Mouse (Mus musculus): ENCODE measurements around the gene March9.

Gene March9

DNA sequence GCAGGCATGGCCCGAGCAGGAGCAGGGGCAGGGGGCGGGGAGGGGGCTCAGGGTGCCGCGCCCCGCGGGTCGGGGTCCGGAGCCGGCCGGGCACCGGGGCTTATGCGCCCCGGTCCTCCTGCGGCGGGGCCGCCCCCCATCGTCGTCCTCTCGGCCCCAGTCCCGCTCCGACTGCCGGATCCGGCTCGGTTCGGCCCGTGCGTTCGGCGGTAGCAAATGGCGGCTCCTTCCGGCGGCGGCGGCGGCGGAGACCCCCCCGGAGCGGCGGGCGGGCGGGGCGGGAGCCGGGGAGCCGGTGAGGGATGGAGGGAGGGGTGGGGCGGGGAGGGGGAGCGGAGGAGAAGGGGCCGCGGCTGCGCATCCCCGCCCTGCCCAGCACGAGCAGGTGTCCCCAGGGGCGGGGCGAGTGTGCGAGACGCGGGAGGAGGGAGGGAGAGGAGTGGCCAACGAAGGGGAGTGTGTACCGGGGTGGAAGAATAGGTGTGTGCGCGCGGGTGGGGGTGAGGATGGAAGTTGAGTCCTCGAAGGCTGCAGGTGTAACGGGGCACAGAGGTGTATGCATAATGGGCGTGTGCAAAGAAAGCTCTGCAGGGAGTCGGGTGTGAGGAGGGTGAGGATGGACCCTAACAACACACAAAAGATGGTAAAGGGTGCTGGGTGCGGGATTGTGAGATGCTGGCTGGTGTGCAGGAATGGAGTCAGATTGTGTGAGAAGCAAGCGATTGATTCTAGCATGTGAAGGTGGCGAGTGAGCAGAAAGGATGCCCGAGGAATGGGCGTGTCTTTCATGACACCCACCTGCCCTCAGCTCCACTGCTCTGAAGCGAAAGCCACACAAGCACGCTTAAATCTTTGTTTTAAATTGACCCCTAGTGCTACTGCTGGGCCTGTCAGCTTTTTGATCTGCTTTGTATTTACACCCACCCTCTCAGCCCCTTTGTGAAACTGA lies at the start of gene March9:
TSS of gene March9 (minus strand) at position 217 of the 949 bp plus-strand sequence.
- DNase-seq, result peak; percentile 85

DNA sequence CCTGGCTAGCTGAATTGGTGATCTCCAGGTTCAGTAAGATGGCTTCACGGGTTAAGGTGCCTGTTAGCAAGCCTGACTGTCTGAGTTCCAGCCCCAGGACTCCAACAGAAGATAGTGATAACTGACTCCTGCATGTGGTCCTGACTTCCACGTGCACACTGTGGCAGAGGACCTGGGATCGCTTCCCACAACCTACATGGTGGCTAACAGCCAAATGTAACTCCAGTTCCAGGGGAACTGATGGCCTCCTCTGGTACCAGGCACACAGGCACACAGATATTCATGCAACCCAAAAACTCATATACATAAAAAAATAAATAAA lies 48.2 kb upstream of the March9 start:
- DNase-seq, result no peak

DNA sequence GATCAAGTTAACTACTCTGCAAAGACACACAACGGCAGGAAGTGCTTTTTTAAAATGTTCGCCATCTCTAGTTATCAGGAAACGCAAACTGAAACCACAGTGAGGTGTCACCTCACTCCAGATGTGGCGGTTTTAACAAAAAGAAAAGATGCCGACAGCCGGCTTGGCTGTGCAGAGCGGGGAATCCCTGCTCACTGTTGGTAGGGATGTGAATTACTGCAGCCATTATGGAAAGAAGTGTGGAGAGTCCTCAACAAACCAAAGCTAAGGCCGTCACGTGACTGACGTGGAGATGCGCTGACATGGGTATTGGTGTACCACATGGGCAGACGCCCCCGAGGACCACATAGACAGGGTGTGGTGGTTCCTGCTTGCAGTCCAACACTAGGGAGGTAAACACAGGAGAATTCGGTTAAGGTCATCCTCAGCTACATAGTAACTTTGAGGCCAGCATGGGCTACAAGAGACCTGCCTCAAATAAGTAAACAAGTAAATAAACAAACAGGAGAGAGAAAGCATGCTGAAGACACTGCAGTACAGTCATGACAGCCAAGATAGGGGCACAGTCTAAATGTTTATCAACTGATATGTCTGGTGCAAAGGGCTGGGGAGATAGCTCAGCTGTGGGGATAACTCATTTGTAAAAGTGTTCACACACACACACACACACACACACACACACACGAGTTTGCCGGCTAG lies 47.7 kb upstream of the March9 start:
- peak; percentile 61 for DNase-seq

DNA sequence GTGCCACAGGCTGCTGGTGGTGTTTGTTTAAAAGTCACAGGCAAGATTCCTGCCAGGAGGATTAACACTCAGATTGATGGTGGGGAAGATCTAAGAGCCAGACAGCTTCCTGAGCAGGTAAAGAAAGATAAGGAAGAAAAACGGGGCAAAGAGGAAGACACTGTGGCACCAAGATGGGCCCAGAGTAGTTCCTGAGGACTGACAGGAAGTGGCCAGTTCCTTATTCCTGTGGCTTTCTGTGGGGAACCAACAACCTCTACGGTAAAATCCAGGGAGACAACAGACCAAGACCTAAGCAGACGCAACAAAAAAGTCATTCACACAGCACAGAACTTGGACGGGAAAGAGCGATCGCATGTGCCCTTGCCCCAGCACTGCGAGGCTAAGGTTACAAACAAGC lies 43.6 kb upstream of the March9 start:
- no peak for DNase-seq

DNA sequence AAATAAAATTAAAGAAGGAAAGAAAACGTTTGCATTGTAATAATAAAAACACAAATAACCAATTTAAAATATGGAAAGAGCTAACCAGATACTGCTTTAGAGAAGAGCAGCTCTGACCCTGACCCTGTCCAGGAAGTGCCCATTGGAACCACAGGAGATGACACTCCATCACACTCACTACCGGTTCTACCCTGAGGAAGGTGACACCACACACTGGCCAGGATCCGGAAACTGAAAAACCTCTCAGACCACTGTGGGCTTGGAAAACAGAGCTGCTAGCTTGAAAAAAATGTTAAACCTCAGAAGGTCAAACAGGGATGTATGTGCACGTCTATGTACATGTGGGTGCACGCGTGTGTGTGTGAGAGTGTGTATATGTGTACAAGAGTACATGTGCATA lies 41.2 kb upstream of the March9 start:
- DNase-seq, result no peak

DNA sequence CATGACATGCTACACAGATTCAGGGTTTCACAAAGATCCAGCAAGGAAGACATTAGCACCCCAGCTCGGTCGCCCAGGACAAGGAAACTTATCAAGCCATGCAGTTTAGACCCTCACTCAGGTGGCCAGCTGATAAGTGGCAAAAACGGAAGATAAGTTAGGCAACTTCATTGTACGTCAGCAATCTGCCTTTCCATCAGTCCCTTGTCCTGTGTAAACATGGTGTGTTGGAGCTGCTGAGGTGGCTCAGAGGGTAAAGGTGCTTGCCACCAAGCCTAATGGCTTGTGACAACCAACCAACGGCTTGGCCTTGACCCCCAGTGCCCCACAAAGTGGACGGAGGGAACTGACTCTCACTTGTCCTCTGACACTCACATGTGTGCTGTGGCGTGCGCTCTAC lies 40.4 kb upstream of the March9 start:
- DNase-seq, result no peak

DNA sequence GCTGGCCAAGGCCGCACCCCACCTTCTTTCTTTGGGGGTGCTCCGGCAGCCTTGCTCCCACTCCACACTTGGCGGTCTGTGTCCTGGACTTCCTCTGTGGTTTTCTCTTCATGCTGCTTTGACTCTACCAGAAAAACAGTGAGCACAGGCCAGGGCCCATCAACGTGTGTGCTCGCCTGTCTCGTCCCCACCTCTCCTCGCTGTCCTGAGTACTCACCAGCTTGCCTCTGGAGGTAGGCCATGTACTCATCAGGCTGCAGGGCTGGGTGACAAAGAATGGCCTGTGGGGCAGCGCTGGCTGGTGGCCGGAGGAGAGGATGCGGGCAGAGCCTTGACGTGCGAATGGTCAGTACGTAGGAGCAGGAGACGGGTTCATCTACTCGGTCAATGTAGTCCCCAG lies 39.9 kb upstream of the March9 start:
- no peak for DNase-seq

DNA sequence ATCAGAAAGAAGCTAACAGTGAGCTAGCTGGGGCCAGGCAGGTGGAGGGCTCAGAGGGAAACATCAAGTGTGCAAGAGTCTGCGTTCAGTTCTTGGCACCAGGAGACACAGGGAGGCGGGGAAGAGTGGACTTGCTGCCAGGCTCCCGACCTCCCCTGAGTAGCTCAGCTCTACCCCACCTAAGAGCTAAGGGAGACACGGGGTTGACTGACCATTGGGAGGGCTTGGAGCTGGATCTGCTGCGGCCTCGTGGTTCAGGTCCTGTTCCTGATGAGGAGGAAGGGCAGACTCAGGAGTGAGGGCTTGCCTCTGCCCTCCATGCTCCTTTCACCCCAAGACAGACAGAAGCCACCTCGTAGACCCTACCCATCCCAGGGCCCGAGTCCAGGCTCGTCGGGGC lies 39.2 kb upstream of the March9 start:
- DNase-seq, result no peak

DNA sequence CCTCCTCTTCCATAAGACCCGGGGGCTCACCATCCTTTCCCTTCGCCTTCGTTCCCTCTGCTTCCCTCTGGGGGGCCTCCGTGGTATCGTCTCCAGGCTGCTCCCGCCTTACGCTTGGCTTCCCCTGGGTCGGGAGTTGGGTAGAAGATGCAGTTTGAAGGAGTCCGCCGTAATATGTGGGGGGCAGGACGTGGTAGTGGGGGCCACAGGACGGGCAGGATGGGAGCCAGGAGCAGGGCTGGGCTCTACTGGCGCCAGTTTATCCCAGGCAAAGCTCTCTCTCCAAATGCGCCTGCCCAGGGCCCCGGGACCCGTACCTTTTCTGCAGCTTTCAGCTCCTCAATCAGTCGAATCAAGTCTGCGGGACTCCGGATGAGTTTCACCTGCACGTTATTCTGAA lies 38.5 kb upstream of the March9 start:
- DNase-seq, result no peak

DNA sequence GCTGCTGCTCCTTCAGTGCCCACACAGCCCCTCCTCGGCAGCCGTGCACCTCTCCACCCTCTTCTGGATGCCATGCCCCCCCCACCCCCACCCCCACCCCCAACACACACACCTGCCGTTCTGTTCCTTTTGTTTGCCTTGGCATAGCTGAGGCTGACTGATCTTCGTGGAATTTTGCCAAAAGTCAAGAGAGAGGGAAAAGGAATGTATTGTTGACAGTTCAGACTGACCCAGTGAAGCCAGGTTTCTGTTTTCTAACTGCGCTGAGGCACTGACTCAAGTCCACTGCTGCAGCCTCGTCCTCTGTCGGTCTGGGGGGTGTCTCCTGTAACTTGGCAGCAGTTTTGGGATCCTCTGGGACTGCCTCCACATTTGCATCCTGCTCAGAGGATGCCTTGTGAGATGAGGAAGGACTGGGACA lies 34.4 kb upstream of the March9 start:
- no peak for DNase-seq

DNA sequence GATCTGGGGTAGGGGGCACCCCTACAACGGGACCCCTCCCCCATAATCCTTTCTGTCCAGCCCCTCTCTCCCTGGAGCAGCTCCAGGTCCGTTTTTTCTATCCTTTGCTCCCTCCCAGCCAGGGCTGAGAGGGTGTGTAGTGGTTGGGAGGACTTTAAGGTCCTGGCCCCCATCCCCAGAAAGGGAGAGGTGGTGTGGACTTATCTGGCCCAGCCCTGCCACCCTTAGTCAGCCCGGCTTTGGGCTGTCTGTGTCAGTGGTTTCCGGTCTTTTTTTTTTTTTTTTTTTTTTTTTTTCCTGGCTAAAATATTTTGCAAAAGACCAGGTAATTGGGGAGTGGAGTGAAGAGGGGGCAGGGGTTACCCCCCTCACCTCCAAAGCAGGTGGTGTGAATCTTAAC lies 32.8 kb upstream of the March9 start:
- DNase-seq, result no peak

DNA sequence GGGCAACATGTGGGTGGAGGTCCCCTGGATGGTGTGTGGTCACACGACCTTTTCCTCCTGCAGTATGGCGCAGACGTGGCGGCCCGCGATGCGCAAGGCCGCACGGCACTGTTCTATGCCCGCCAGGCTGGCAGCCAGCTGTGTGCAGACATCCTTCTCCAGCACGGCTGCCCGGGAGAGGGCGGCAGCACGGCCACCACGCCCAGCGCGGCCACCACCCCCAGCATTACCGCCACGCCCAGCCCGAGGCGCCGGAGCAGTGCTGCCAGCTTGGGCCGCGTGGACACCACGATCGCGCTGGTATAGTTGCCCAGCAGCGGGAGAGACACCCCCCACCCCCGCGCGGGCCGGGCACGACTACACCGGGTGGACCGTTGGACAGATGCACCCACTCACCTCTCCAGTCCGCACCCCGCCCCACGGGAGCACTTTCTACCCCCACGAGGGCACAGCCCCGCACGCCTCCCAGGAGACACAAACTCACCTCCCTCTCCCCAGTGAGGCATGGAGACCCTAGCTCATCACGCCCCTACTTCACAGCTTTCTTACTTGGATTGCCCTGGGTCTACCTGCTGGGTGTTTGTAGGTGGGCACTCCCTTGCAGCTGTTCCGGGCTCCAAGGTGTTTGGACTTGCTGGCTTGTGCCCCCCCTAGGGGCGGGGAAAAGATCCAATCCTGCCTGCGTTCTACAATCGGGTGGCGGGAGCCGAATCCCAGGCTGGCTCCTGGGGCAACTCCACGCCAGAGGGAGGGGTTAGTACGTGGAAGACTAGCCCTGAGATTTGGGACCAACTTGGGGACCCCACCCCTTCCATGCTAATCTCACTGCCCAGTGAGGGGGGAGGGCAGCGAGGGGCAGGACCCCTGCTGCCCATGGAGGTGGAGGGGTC lies 31.8 kb upstream of the March9 start:
- DNase-seq, result no peak

DNA sequence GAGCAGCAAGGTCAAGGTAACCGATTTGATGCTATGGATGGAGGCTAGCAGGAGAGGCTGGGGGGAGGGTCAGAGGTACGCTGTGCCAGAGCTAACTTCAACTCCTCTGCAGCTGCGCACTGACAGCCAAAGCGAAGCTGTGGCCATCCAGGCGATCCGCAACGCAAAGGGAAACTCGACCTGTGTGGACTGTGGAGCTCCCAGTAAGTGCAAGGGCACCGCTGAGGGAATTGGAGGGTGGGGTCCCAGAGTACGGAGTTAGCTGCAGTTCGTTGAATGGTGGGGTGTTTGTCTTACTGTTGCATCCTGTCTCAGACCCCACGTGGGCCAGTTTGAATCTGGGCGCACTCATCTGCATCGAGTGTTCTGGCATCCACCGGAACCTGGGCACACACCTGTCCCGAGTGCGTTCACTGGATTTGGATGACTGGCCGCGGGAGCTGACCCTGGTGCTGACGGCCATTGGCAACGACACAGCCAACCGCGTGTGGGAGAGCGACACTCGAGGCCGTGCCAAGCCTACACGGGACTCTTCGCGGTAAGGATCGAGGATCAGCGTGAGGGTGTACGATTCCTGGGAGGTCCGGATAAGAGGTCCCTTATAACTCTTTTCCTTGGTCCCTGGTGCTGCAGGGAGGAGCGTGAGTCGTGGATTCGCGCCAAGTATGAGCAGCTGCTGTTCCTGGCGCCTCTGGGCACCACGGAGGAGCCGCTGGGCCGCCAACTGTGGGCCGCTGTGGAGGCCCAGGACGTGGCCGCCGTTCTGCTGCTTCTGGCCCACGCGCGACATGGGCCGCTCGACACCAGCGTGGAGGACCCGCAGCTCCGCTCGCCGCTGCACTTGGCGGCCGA lies 30.8 kb upstream of the March9 start:
- DNase-seq, result no peak

DNA sequence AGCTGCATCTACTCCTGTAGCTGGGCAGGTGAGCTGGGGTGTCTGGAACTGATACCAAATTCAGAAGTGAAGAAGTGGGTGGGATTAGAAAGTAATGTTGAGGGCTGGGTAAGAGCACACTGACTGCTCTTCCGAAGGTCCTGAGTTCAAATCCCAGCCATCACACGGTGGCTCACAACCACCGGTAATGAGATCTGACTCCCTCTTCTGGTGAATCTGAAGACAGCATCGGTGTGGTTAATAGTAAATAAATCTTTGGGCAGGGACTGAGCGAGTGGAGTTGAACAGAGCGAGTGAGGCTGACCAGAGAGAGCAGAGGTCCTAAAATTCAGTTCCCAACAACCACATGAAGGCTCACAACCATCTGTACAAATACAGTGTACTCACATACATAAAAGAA lies 25.6 kb upstream of the March9 start:
- DNase-seq, result no peak

DNA sequence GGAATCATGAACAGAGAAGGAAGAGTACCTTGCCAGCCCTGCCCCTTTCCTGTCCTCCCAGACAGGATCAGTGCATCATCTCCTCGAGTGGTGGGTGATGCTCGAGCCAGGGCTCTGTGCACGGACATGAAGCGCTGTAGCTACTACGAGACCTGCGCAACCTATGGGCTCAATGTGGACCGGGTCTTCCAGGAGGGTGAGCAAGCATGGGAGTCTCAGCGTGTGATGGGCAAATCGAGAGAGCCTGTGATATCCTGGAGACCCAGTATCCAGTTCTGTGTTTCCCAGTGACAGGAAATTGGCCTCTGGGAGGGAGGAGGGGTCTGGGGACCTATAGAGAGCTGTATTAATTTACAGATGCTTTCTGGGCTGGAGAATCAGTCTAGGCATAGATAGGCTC lies 25.1 kb upstream of the March9 start:
- no peak for DNase-seq

DNA sequence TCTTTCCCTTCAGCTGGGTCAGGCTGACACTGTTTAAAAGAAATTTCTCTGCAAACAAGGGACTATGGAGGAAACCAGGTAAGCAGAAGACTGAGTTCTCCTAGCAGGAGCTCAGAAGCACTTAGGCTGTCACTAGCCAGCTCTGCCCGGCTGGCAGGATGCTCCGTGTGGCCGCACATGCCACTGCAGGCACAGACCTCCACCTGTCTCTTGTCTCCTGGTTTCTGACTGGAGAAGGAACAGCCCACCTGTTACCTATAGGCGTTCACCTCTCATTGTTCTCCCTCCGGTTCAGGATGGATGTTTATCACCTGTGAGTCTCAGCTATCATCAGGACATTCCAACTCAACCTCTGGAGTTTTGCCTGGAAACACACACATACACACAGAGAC lies 23.9 kb upstream of the March9 start:
- no peak for DNase-seq

DNA sequence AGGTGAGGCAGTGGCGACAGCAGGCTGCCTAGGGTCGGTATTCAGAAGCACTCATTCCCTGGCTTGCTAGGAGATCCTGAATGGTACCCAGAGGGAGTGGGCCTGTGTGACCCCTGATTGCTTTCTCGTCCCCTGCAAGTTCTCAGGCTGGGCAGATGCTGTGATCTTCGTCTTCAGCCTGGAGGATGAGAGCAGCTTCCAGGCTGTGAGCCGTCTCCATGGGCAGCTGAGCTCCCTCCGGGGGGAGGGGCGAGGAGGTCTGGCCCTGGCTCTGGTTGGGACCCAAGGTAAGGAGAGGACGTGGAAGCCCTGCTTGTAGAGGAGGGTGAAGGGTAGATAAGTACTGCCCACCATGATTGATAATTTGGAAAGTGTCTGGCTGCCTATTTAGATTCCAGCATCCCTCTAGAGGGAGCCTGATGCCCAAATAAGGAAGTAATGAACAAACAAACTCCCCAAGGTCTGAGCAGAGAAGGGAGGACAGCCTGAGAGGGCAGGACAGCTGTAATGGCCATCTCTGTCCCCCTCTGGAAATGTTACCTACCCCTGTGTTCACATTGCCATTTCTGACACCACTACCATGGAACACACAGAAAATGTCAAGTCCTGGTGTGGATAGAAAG lies 23.4 kb upstream of the March9 start:
- DNase-seq, result no peak

DNA sequence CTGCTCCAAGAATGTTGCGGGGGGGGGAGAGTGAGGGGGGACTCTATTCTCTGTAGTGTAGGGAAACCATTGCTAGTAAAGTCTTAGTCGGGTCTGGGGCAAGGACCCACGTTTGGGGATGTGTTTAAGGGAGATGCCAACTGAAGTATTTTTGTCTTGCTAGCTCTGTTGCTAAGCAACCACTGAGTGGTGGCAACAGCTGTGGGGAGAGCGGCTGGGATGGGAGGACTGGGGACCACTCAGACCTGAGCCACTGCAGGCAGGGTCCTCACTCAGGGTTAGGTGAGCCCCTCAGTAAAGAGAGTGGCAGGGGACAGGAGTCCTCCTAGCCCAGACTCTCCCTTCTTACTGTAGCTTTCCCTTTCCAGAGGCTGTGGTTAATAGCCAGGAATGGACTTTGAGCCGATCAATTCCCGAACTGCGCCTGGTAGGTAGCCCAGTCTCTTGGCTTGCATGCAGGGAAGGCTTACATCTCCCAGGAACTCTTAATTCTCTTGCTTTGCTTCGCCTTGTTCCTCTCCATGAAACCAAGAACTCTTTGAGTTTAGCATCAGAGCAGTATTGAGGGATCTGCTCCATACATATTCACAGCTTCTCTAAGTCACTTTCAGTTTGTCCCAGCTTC lies 22.1 kb upstream of the March9 start:
- DNase-seq, result no peak

DNA sequence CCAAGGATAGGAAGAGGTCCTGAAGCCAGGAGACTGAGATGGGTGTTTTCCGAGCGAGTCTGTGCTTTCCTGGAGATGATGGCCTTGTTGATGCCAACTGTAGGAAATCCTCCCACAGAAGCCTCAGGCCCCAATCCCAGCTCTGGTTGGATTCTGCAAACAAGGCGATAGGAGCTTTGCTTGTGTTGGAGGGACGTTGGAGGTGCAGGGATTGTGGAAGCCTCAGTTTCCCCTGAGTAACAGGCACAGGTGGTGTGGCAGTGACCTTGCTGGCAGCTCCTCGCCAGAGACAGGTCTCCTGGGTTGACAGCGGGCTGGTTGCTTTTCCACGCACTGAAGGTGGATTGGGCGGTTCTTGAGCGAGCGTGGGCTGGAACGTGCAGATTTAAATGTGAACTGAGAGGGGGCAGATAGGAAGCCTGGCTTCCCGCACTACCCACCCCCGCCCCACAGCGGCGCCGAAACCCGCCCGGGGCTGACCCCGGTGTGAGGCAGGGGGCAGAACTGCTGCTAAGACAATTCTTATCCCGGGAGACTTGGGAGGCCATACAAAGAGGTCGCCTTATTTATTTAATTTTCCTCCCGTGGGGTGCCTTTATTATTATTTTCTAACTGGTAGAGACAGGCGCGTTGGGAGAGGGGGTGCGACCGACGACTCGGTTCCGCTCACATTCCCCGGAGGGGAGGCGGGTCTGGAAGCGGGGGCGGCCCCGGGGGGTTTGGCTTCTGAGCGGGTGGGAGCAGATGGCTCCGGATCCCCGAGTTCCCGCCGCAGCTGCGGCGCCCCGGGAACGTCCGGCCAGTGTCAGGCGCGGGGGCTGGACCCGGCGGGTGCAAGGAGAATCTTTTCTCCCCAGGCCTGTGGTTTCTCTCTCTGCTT lies 21.2 kb upstream of the March9 start:
- DNase-seq, result no peak

DNA sequence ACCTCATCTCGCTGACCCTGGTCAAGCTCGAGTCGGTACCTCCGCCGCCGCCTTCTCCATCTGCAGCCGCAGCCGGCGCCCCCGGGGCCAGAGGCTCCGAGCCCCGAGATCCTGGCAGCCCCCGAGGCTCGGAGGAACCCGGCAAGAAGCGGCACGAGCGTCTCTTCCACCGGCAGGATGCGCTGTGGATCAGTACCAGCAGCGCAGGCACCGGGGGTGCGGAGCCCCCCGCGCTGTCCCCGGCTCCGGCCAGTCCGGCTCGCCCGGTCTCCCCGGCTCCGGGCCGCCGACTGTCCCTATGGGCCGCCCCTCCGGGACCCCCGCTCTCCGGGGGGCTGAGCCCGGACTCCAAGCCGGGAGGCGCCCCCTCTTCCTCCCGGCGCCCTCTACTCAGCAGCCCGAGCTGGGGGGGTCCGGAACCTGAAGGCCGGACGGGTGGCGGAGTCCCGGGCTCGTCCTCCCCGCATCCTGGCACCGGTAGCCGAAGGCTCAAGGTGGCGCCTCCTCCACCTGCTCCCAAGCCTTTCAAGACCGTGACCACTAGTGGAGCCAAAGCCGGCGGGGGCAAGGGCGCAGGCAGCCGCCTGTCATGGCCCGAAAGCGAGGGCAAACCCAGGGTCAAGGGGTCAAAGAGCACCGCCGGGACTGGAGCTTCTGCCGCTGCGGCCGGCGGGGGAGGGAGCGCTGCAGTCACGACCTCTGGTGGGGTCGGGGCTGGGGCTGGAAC lies 19.8 kb upstream of the March9 start:
- DNase-seq, result no peak
